Mouse (Mus musculus): ENCODE results near the gene Ppfibp2. TPM values are rescaled to one million over a fixed set of nuclear protein-coding genes. Genes with fewer than 3 reads are reported as not detected.

Ppfibp2 gene
- polyA plus RNA-seq, 1 experiment from 2014 or later, result 15.1 TPM

DNA sequence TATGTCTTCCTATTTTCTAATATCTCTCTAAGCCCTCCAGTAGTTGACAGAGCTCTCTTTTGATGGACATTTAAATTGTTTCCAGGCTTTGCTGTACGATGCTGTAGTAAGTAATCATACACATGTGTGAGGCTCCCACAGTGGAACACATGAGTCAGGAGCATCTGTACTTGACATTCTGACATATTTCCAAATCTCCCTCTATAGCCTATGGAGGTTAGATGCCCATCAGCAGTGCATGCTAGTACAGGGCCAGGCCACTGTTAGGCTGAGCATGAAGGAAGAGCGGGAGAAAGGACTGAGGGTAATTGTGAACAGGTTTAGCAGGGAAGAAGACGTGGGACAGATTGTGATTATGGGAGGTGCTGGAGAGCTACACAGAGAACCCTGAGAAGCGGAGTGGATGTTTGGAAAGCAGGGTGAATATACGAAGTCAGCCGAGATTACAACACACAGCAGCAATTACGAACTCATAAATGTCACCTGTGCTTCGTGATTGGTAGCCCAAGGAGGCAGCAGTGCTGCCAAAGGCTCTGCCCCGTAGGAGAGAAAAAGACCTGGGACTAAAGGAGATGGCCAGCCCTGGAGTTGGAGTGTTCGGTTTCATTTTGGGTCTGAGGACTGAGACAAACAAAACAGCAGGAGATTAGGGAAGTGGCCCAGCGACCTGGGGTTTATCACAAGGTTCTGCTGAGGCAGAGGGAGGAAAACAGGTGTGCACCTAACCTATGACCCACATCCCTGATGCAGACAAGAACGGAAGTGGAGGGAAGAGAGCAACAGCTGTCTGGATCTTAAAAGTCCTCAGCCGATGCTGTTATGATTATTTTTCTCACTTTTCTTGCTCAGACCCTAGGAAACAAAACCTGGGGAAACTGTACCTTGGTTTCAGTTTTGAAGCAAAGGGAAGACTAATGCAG, 107.7 kb downstream of the Ppfibp2 start:
- peak; percentile 24; the same call in 1 of the 2 replicates for ATAC-seq (ENCODE audit: insufficient number of reproducible peaks, insufficient read depth, low FRiP score, low TSS enrichment, low read depth)
- Histone ChIP-seq H3K4me2 (peak overlapping the region; percentile 27; the same call in 1 of the 2 replicates), H3K27me3 (no peaks in the 10 kb centered on the region), H3K9ac (replicated peaks) (no peak overlapping the region), H3K4me1 (replicated peaks) (peaks cover 18% of the 10 kb centered on the region), H3K36me3 (peaks cover 25% of the 10 kb centered on the region; the same call in 1 of the 2 replicates), H3K27ac (peak overlapping the region; percentile 69), H3K4me3 (replicated peaks) (no peak overlapping the region), H3K9me3 (no peaks in the 10 kb centered on the region)
- WGBS, result 22% methylated on average over 13 of the region's 13 CpGs

DNA sequence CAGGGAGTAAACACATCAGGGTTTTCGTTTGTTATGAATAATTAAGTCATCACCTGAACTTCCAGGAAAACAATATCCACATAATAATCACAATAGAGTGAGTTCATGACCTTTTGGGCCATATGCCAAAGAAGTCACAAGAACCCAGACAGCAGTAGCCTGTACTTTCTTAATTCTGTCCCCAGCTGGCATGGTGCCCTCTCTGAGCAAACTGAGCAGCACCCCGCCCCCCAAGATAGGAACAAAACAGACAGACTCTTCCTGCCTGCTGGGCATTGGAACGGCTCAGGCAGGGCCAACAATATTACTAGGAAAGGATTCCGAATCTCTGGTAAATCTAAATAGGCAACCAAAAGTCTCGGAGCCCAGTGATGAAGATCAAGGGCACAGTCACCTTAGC, 110.9 kb downstream of the Ppfibp2 start:
- no peak for ATAC-seq (ENCODE audit: insufficient number of reproducible peaks, insufficient read depth, low FRiP score, low TSS enrichment, low read depth)
- no peak overlapping the region for H3K4me3 ChIP-seq (replicated peaks)
- peaks cover 10% of the 10 kb centered on the region; the same call in 1 of the 2 replicates for H3K36me3 ChIP-seq
- no peak overlapping the region for H3K9ac ChIP-seq (replicated peaks)
- peaks cover 42% of the 10 kb centered on the region for H3K4me1 ChIP-seq (replicated peaks)
- H3K4me2 ChIP-seq, result no peak overlapping the region
- H3K27ac ChIP-seq, result no peak overlapping the region
- H3K27me3 ChIP-seq, result no peaks in the 10 kb centered on the region
- H3K9me3 ChIP-seq, result no peaks in the 10 kb centered on the region
- 90% methylated on average over 5 of the region's 5 CpGs for WGBS

DNA sequence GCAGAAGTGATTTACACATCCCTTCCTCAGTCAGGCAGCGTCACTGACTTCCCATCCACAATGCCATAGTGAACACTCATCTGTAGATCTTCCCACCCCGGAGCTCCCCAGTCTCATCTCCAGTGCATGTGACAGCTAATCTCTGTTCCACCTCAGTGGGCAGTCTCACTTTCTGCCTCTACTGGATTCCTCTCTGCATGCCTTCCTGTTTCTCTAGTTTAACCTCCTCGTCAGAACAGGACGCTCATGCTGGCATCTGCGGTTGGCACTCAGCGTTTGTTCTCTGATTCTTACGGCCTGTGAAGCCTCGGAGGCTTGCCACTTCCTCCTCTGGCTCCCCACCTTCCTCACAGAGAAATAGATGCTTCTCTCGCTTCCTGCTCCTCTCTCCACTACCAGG, 112.6 kb downstream of the Ppfibp2 start:
- Histone ChIP-seq H3K4me1 (replicated peaks) (peaks cover 40% of the 10 kb centered on the region), H3K27me3 (no peaks in the 10 kb centered on the region), H3K36me3 (peaks cover 10% of the 10 kb centered on the region; the same call in 1 of the 2 replicates), H3K4me3 (replicated peaks) (no peak overlapping the region), H3K9ac (replicated peaks) (no peak overlapping the region), H3K9me3 (no peaks in the 10 kb centered on the region), H3K4me2 (0 out of 2 replicates have a peak overlapping the region, but pooled peaks have one; percentile 51), H3K27ac (peak overlapping the region; percentile 84)
- no peak for ATAC-seq (ENCODE audit: insufficient number of reproducible peaks, insufficient read depth, low FRiP score, low TSS enrichment, low read depth)
- 72% methylated on average over 9 of the region's 9 CpGs for WGBS

DNA sequence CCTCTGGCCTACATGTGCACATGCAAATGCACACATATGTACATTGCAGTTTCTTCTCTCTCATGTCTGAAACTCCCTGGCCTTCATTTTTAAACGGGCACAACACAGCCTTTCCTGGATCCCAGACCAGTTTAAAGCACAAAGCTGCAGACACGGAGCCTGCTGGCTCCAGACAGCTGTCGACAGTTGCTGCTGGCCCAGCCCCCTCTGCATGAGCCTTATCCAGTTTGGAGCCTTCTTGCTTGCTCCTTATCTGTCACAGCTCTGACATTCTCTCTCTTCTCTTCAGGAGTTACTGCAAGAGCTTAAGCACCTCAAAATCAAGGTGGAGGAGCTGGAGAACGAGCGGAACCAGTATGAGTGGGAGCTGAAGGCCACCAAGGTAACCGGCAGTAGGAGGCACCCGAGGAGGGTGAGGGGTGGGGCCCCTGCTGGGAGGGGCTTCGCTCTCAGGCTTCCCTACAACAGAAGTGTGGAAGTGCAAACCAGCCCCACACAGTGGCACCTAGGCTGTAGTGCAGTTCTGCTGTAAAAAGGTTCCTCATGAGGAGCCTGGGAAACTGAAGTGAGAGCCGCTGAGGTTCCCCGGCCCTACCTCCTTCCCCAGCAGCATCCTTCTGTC, 113.6 kb downstream of the Ppfibp2 start:
- Histone ChIP-seq H3K9me3 (no peaks in the 10 kb centered on the region), H3K4me3 (replicated peaks) (peak overlapping the region; percentile 19), H3K27me3 (no peaks in the 10 kb centered on the region), H3K36me3 (peaks cover 10% of the 10 kb centered on the region; the same call in 1 of the 2 replicates), H3K4me1 (replicated peaks) (peaks cover 31% of the 10 kb centered on the region), H3K9ac (replicated peaks) (0 out of 2 replicates have a peak overlapping the region, but pooled peaks have one; percentile 5), H3K4me2 (peak overlapping the region; percentile 51), H3K27ac (peak overlapping the region; percentile 84)
- under 1% methylated on average over 10 of the region's 10 CpGs for WGBS
- peak; percentile 87 for ATAC-seq (ENCODE audit: insufficient number of reproducible peaks, insufficient read depth, low FRiP score, low TSS enrichment, low read depth)

DNA sequence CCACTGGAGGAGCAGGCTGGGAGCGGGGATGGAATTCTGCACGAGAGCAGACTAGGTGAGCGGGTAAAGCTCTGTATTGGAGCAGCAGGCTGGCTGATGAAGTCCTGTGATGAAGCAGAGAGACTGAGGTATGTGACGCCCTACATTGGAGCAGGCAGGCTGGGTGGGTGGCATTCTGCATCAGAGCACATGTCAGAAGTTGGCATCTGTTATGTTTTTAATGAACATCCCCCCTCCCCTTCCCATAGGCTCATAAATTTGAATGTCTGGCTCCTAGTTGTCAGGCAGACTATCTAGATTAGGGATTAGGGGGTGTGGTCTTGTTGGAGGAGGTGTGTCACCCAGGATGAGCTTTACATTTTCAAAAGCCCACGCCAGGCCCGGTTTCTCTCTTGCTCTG, 117.7 kb downstream of the Ppfibp2 start:
- ATAC-seq (ENCODE audit: insufficient number of reproducible peaks, insufficient read depth, low FRiP score, low TSS enrichment, low read depth), result no peak
- 57% methylated on average over 6 of the region's 6 CpGs for WGBS
- peaks cover 18% of the 10 kb centered on the region for H3K36me3 ChIP-seq
- H3K9ac ChIP-seq (replicated peaks), result no peak overlapping the region
- H3K9me3 ChIP-seq, result no peaks in the 10 kb centered on the region
- H3K4me1 ChIP-seq (replicated peaks), result peaks cover 28% of the 10 kb centered on the region
- no peak overlapping the region for H3K27ac ChIP-seq
- H3K4me2 ChIP-seq, result no peak overlapping the region
- H3K4me3 ChIP-seq (replicated peaks), result no peak overlapping the region
- no peaks in the 10 kb centered on the region for H3K27me3 ChIP-seq

DNA sequence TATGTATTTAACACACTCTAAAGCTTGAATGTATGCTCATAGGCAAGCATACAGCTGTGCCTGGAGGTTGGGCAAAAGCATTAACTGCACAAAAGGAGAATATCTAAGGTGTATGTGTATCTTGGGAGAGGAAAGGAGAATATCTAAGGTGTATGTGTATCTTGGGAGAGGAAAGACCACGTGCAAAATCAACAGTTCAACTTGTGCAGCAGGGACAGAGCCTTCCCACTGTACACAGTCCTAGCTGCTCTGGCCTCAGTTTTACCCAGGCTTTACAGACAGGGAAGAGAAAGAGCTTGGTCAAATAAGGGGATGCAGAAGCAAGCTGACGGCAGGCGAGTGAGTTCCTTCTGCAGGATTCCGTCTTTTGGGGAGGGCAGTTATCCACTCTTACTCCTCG, 119.1 kb downstream of the Ppfibp2 start:
- ATAC-seq (ENCODE audit: insufficient number of reproducible peaks, insufficient read depth, low FRiP score, low TSS enrichment, low read depth), result no peak
- Histone ChIP-seq H3K27ac (no peak overlapping the region), H3K4me3 (replicated peaks) (no peak overlapping the region), H3K36me3 (peaks cover 26% of the 10 kb centered on the region), H3K4me1 (replicated peaks) (peaks cover 19% of the 10 kb centered on the region), H3K27me3 (no peaks in the 10 kb centered on the region), H3K9me3 (no peaks in the 10 kb centered on the region), H3K4me2 (no peak overlapping the region), H3K9ac (replicated peaks) (no peak overlapping the region)
- WGBS, result 93% methylated on average over 5 of the region's 5 CpGs

DNA sequence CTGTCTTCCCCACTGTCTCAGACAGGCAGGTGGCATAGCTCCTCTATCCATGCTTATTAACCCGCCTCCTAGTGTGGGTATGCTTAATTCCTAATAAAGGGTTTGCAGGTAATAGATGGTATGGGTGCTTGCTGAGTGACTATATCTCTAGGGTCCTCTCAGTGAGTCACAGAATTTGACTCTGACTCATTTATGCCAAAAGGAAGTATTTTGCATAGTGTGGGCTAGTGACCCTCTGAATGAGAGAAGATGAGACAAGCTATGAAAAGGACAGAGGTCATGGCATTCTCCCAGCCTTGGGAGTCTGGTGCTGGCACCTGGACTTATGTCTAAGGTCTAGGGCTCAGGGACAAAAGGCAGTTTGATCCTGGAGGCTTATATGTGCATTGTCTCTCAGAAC, 125.8 kb downstream of the Ppfibp2 start:
- H3K27me3 ChIP-seq, result no peaks in the 10 kb centered on the region
- H3K4me2 ChIP-seq, result no peak overlapping the region
- H3K9ac ChIP-seq (replicated peaks), result no peak overlapping the region
- H3K36me3 ChIP-seq, result peaks cover 84% of the 10 kb centered on the region
- no peaks in the 10 kb centered on the region for H3K4me1 ChIP-seq (replicated peaks)
- no peak overlapping the region for H3K4me3 ChIP-seq (replicated peaks)
- no peak overlapping the region for H3K27ac ChIP-seq
- ATAC-seq (ENCODE audit: insufficient number of reproducible peaks, insufficient read depth, low FRiP score, low TSS enrichment, low read depth), result no peak
- 86% methylated on average over 1 of the region's 1 CpGs for WGBS
- peaks cover 3% of the 10 kb centered on the region; the same call in 1 of the 2 replicates for H3K9me3 ChIP-seq

DNA sequence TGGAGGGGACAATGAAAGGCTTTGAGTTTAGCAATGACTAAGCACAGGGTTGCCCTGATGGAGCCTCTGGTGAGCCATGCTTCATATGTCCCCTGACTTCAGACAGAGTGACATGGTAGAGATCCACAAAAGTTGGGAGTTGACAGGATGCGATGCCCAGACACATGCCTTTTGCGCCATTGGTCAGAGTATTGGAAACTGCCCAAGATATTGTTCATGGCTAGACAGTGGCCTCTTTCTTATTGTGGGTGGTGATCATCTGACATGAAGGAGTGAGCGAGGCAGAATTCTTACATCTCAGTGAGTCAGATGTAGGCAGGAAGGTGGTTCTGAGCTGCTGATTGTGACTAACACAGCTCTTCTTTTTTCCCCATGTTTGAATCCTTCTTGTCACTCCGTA, 127.5 kb downstream of the Ppfibp2 start:
- no peak overlapping the region for H3K4me3 ChIP-seq (replicated peaks)
- ATAC-seq (ENCODE audit: insufficient number of reproducible peaks, insufficient read depth, low FRiP score, low TSS enrichment, low read depth), result no peak
- H3K36me3 ChIP-seq, result peaks cover 80% of the 10 kb centered on the region
- no peak overlapping the region for H3K27ac ChIP-seq
- no peaks in the 10 kb centered on the region; the same call in 1 of the 2 replicates for H3K4me1 ChIP-seq (replicated peaks)
- no peaks in the 10 kb centered on the region for H3K27me3 ChIP-seq
- H3K4me2 ChIP-seq, result no peak overlapping the region
- WGBS, result 95% methylated on average over 4 of the region's 4 CpGs
- peaks cover 3% of the 10 kb centered on the region; the same call in 1 of the 2 replicates for H3K9me3 ChIP-seq
- no peak overlapping the region for H3K9ac ChIP-seq (replicated peaks)

DNA sequence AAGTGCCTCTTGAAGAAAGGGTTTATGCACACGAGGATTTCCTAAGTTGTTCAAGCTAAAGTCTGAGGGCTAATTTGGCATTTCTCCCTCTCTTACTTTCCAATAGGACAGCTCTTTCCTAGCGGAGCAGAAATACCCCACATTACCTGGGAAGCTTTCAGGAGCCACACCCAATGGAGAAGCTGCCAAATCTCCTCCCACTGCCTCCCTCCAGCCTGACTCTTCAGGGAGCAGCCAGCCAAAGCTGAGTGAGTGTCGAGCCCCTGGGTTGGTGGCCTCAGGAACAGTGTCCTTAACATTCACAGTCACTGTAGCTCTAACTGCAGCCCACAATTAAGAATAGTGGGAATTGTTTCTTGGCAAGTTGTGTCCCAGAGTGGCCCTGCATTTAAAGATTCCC, 132.5 kb downstream of the Ppfibp2 start:
- peaks cover 79% of the 10 kb centered on the region for H3K36me3 ChIP-seq
- WGBS, result 67% methylated on average over 3 of the region's 3 CpGs

DNA sequence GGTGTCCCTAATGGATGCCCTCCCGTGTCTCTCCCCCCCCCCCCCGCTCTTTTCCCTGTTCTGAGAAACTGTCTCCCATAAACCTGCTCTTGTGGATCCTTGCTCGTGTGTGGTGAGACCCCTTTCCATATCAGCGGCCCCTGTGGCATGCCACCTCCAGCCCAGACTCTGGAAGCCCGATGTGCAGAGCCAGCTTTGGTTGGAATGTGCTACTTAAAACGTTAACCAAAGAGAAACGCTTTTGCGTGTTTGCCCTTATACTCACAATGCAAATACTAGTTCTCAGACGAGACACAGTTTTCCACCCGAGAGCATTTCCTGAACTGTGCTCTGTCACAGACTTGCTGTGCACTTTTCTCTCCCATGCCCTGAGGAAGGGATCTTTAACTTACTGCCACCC, 135.6 kb downstream of the Ppfibp2 start:
- peaks cover 51% of the 10 kb centered on the region for H3K36me3 ChIP-seq
- no peak for ATAC-seq (ENCODE audit: insufficient number of reproducible peaks, insufficient read depth, low FRiP score, low TSS enrichment, low read depth)

More for the DNA sequence above, 132.5 kb downstream of the Ppfibp2 start:
- no peak overlapping the region for H3K27ac ChIP-seq
- no peak overlapping the region for H3K4me2 ChIP-seq
- H3K27me3 ChIP-seq, result no peaks in the 10 kb centered on the region
- H3K4me1 ChIP-seq (replicated peaks), result no peaks in the 10 kb centered on the region; the same call in 1 of the 2 replicates
- no peak overlapping the region for H3K9ac ChIP-seq (replicated peaks)
- peaks cover 3% of the 10 kb centered on the region; the same call in 1 of the 2 replicates for H3K9me3 ChIP-seq
- ATAC-seq (ENCODE audit: insufficient number of reproducible peaks, insufficient read depth, low FRiP score, low TSS enrichment, low read depth), result no peak
- H3K4me3 ChIP-seq (replicated peaks), result no peak overlapping the region

DNA sequence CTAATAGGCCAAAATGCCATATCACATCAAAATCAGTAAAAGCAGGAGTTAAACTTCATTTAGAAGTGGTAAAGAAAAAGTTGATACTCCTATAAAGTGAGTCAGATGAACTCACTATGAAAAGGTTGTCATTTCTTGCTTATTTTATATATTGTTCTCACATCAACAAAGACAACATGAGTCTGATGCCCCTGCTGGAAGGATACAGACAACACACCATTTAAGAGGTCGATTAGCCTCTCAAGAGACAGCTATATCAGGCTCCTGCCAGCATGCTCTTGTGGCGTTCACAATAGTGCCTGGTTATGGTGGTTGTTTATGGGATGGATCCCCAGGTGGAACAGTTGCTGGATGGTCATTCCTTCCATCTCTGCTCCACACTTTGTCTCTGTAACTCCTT, 138.2 kb downstream of the Ppfibp2 start:
- Histone ChIP-seq H3K36me3 (peaks cover 39% of the 10 kb centered on the region), H3K27me3 (no peaks in the 10 kb centered on the region), H3K9me3 (no peaks in the 10 kb centered on the region), H3K4me1 (replicated peaks) (0 out of 2 replicates have a peak, but pooled peaks cover 8% of the 10 kb centered on the region), H3K4me3 (replicated peaks) (no peak overlapping the region), H3K4me2 (no peak overlapping the region), H3K9ac (replicated peaks) (no peak overlapping the region), H3K27ac (no peak overlapping the region)
- 75% methylated on average over 2 of the region's 2 CpGs for WGBS
- no peak for ATAC-seq (ENCODE audit: insufficient number of reproducible peaks, insufficient read depth, low FRiP score, low TSS enrichment, low read depth)

More for the DNA sequence above, 135.6 kb downstream of the Ppfibp2 start:
- H3K27me3 ChIP-seq, result no peaks in the 10 kb centered on the region
- H3K4me1 ChIP-seq (replicated peaks), result no peaks in the 10 kb centered on the region; the same call in 1 of the 2 replicates
- H3K4me2 ChIP-seq, result no peak overlapping the region
- 87% methylated on average over 8 of the region's 10 CpGs for WGBS
- no peak overlapping the region for H3K27ac ChIP-seq
- no peak overlapping the region for H3K9ac ChIP-seq (replicated peaks)
- H3K9me3 ChIP-seq, result 0 out of 2 replicates have a peak, but pooled peaks cover 1% of the 10 kb centered on the region
- H3K4me3 ChIP-seq (replicated peaks), result no peak overlapping the region

Measured in limb, embryonic 12.5 days (tissue).